Mouse (Mus musculus): Measurements from ENCODE around the gene Map4k4. TPM values are rescaled to one million over a fixed set of nuclear protein-coding genes. Genes with fewer than 3 reads are reported as not detected.

Gene Map4k4
- polyA plus RNA-seq, 1 experiment from 2014 or later = 39.5 TPM

- no peak overlapping the region for H3K27ac ChIP-seq
- ATAC-seq (ENCODE audit: borderline replicate concordance, extremely low read depth, low FRiP score, low TSS enrichment) = no peak
- 55% methylated on average over 10 of the region's 10 CpGs for WGBS
These were observed 40.8 kb downstream of the Map4k4 start for GRCm38 (mm10) chr1:39941237-39942179.

GRCm38 (mm10) chr1:39942935-39943334 lies 42.2 kb downstream of the Map4k4 start:
- H3K9me3 ChIP-seq = no peaks in the 10 kb centered on the region
- peaks cover 93% of the 10 kb centered on the region for H3K4me1 ChIP-seq
- H3K27me3 ChIP-seq = no peaks in the 10 kb centered on the region
- ATAC-seq (ENCODE audit: borderline replicate concordance, extremely low read depth, low FRiP score, low TSS enrichment) = no peak
- no peak overlapping the region for H3K4me3 ChIP-seq
- H3K4me2 ChIP-seq = no peak overlapping the region
- H3K36me3 ChIP-seq = no peaks in the 10 kb centered on the region
- H3K27ac ChIP-seq = no peak overlapping the region
- no peak overlapping the region for H3K9ac ChIP-seq
- 24% methylated on average over 8 of the region's 8 CpGs for WGBS

More at GRCm38 (mm10) chr1:39941237-39942179, 40.8 kb downstream of the Map4k4 start:
- H3K4me3 ChIP-seq = no peak overlapping the region
- no peaks in the 10 kb centered on the region for H3K9me3 ChIP-seq
- H3K36me3 ChIP-seq = no peaks in the 10 kb centered on the region
- no peak overlapping the region for H3K4me2 ChIP-seq
- H3K9ac ChIP-seq = no peak overlapping the region
- no peaks in the 10 kb centered on the region for H3K27me3 ChIP-seq
- peaks cover 92% of the 10 kb centered on the region for H3K4me1 ChIP-seq

GRCm38 (mm10) chr1:39944306-39944971 lies 43.7 kb downstream of the Map4k4 start:
- Histone ChIP-seq H3K36me3 (no peaks in the 10 kb centered on the region), H3K27me3 (no peaks in the 10 kb centered on the region), H3K9me3 (no peaks in the 10 kb centered on the region), H3K4me3 (no peak overlapping the region), H3K27ac (no peak overlapping the region), H3K9ac (no peak overlapping the region), H3K4me2 (no peak overlapping the region), H3K4me1 (peaks cover 93% of the 10 kb centered on the region)
- 43% methylated on average over 5 of the region's 5 CpGs for WGBS
- ATAC-seq (ENCODE audit: borderline replicate concordance, extremely low read depth, low FRiP score, low TSS enrichment) = no peak

GRCm38 (mm10) chr1:39944972-39945323 lies 44.2 kb downstream of the Map4k4 start:
- Histone ChIP-seq H3K4me3 (no peak overlapping the region), H3K4me1 (peaks cover 93% of the 10 kb centered on the region), H3K36me3 (no peaks in the 10 kb centered on the region), H3K4me2 (no peak overlapping the region), H3K27ac (no peak overlapping the region), H3K27me3 (no peaks in the 10 kb centered on the region), H3K9ac (no peak overlapping the region), H3K9me3 (no peaks in the 10 kb centered on the region)
- ATAC-seq (ENCODE audit: borderline replicate concordance, extremely low read depth, low FRiP score, low TSS enrichment) = no peak
- WGBS = 61% methylated on average over 4 of the region's 4 CpGs

- Histone ChIP-seq H3K36me3 (no peaks in the 10 kb centered on the region), H3K4me2 (no peak overlapping the region), H3K4me3 (no peak overlapping the region), H3K27ac (no peak overlapping the region), H3K9ac (no peak overlapping the region), H3K9me3 (no peaks in the 10 kb centered on the region), H3K27me3 (no peaks in the 10 kb centered on the region), H3K4me1 (peaks cover 92% of the 10 kb centered on the region)
- WGBS = 57% methylated on average over 4 of the region's 4 CpGs
- no peak for ATAC-seq (ENCODE audit: borderline replicate concordance, extremely low read depth, low FRiP score, low TSS enrichment)
These were observed 45.7 kb downstream of the Map4k4 start for GRCm38 (mm10) chr1:39946391-39946790.

- Histone ChIP-seq H3K36me3 (no peaks in the 10 kb centered on the region), H3K27me3 (no peaks in the 10 kb centered on the region), H3K27ac (no peak overlapping the region), H3K9ac (no peak overlapping the region), H3K4me3 (no peak overlapping the region), H3K4me1 (peaks cover 89% of the 10 kb centered on the region), H3K4me2 (no peak overlapping the region), H3K9me3 (no peaks in the 10 kb centered on the region)
- 72% methylated on average over 6 of the region's 6 CpGs for WGBS
- no peak for ATAC-seq (ENCODE audit: borderline replicate concordance, extremely low read depth, low FRiP score, low TSS enrichment)
These were observed 46.5 kb downstream of the Map4k4 start for GRCm38 (mm10) chr1:39947179-39947578.

- 55% methylated on average over 6 of the region's 6 CpGs for WGBS
- Histone ChIP-seq H3K27me3 (no peaks in the 10 kb centered on the region), H3K4me1 (peaks cover 88% of the 10 kb centered on the region), H3K9me3 (no peaks in the 10 kb centered on the region), H3K9ac (no peak overlapping the region), H3K27ac (0 out of 2 replicates have a peak overlapping the region, but pooled peaks have one; percentile 25), H3K4me3 (no peak overlapping the region), H3K4me2 (no peak overlapping the region), H3K36me3 (no peaks in the 10 kb centered on the region)
- no peak for ATAC-seq (ENCODE audit: borderline replicate concordance, extremely low read depth, low FRiP score, low TSS enrichment)
These were observed 47.1 kb downstream of the Map4k4 start for GRCm38 (mm10) chr1:39947701-39948359.

GRCm38 (mm10) chr1:39949205-39949604 lies 48.5 kb downstream of the Map4k4 start:
- Histone ChIP-seq H3K4me1 (peaks cover 88% of the 10 kb centered on the region), H3K27me3 (no peaks in the 10 kb centered on the region), H3K27ac (no peak overlapping the region), H3K4me3 (no peak overlapping the region), H3K9me3 (no peaks in the 10 kb centered on the region), H3K36me3 (no peaks in the 10 kb centered on the region), H3K4me2 (no peak overlapping the region), H3K9ac (no peak overlapping the region)
- no peak for ATAC-seq (ENCODE audit: borderline replicate concordance, extremely low read depth, low FRiP score, low TSS enrichment)
- WGBS = 23% methylated on average over 5 of the region's 5 CpGs

- Histone ChIP-seq H3K27me3 (no peaks in the 10 kb centered on the region), H3K9ac (no peak overlapping the region), H3K4me2 (no peak overlapping the region), H3K9me3 (no peaks in the 10 kb centered on the region), H3K27ac (no peak overlapping the region), H3K36me3 (no peaks in the 10 kb centered on the region), H3K4me1 (peaks cover 82% of the 10 kb centered on the region), H3K4me3 (no peak overlapping the region)
- ATAC-seq (ENCODE audit: borderline replicate concordance, extremely low read depth, low FRiP score, low TSS enrichment) = 0 out of 2 replicates have a peak, but pooled peaks have one; percentile 50
- WGBS = 35% methylated on average over 10 of the region's 10 CpGs
These were observed 49.2 kb downstream of the Map4k4 start for GRCm38 (mm10) chr1:39949790-39950462.

- ATAC-seq (ENCODE audit: borderline replicate concordance, extremely low read depth, low FRiP score, low TSS enrichment) = no peak
- H3K36me3 ChIP-seq = no peaks in the 10 kb centered on the region
- H3K9me3 ChIP-seq = no peaks in the 10 kb centered on the region
- H3K4me3 ChIP-seq = no peak overlapping the region
- no peak overlapping the region for H3K9ac ChIP-seq
- no peak overlapping the region for H3K27ac ChIP-seq
- no peaks in the 10 kb centered on the region for H3K27me3 ChIP-seq
- 42% methylated on average over 3 of the region's 3 CpGs for WGBS
- no peak overlapping the region for H3K4me2 ChIP-seq
- peaks cover 83% of the 10 kb centered on the region for H3K4me1 ChIP-seq
These were observed 49.9 kb downstream of the Map4k4 start for GRCm38 (mm10) chr1:39950590-39950989.

- 73% methylated on average over 3 of the region's 3 CpGs for WGBS
- no peaks in the 10 kb centered on the region for H3K27me3 ChIP-seq
- no peak for ATAC-seq (ENCODE audit: borderline replicate concordance, extremely low read depth, low FRiP score, low TSS enrichment)
- no peak overlapping the region for H3K4me2 ChIP-seq
- no peak overlapping the region for H3K4me3 ChIP-seq
- H3K27ac ChIP-seq = no peak overlapping the region
- peaks cover 60% of the 10 kb centered on the region for H3K4me1 ChIP-seq
- no peaks in the 10 kb centered on the region for H3K36me3 ChIP-seq
- no peaks in the 10 kb centered on the region for H3K9me3 ChIP-seq
- H3K9ac ChIP-seq = no peak overlapping the region
These were observed 53.9 kb downstream of the Map4k4 start for GRCm38 (mm10) chr1:39954652-39955051.

Measured in lung, embryonic 15.5 days (tissue).